Mouse (Mus musculus): ENCODE results near the gene Scarf1. TPM values are rescaled to one million over a fixed set of nuclear protein-coding genes. Genes with fewer than 3 reads are reported as not detected.

Gene Scarf1
- total RNA-seq (2023) = 0.21 TPM

GRCm38 (mm10) chr11:75513336-75513735 is at the start of gene Scarf1:
TSS of gene Scarf1 (plus strand) at chr11:75513540.

GRCm38 (mm10) chr11:75486601-75487285 is 26.6 kb upstream of the Scarf1 start, which contains the start of gene Prpf8:
TSS of gene Prpf8 (plus strand) at chr11:75486816.

GRCm38 (mm10) chr11:75509741-75510626 is 3.4 kb upstream of the Scarf1 start, which contains the start of gene Rilp:
TSS of gene Rilp (plus strand) at chr11:75510094.

GRCm38 (mm10) chr11:75531469-75532242 is 18.3 kb downstream of the Scarf1 start, which contains the start of gene Slc43a2:
TSS of gene Slc43a2 (plus strand) at chr11:75531694.

Other genes starting within 250 kb of the Scarf1 start
- gene Rpa1, start 165.2 kb upstream of the Scarf1 start, total RNA-seq (2023) = 193 TPM
- gene Smyd4, start 165.1 kb upstream of the Scarf1 start, total RNA-seq (2023) = 15.9 TPM
- not detected for gene Serpinf1, start 90.8 kb upstream of the Scarf1 start, total RNA-seq (2023)
- not detected for gene Serpinf2, start 73.9 kb upstream of the Scarf1 start, total RNA-seq (2023)
- 24.4 TPM for gene Wdr81, start 58.8 kb upstream of the Scarf1 start, total RNA-seq (2023)
- gene Tlcd2, start 51.8 kb upstream of the Scarf1 start, total RNA-seq (2023) = 1.8 TPM
- gene Prpf8, start 26.7 kb upstream of the Scarf1 start, total RNA-seq (2023) = 201 TPM
- not detected for gene Rilp, start 3.4 kb upstream of the Scarf1 start, total RNA-seq (2023)
- gene Slc43a2, start 18.2 kb downstream of the Scarf1 start, total RNA-seq (2023) = 61.9 TPM
- 205 TPM for gene Pitpna, start 74.6 kb downstream of the Scarf1 start, total RNA-seq (2023)
- 105 TPM for gene Inpp5k, start 117.4 kb downstream of the Scarf1 start, total RNA-seq (2023)
- 16.5 TPM for gene Myo1c, start 137.0 kb downstream of the Scarf1 start, total RNA-seq (2023)
- 53.1 TPM for gene Crk, start 165.7 kb downstream of the Scarf1 start, total RNA-seq (2023)
- 167 TPM for gene Ywhae, start 219.3 kb downstream of the Scarf1 start, total RNA-seq (2023)